Mouse (Mus musculus) liver, postnatal 0 days (tissue): Measurements from ENCODE around the gene Cdk14. TPM values are rescaled to one million over a fixed set of nuclear protein-coding genes. Genes with fewer than 3 reads are reported as not detected.

Source experiments
- ATAC-seq: fragments of 200-750 bp; cut with Nextera tagmentation; 2 replicates; pipeline ENCODE4 v1.8.0; 2017; ENCODE audit warnings: mild to moderate bottlenecking, moderate library complexity
- DNase-seq: peaks from one replicate; pipeline ENCODE4 v3.0.0-alpha.2; 2016
- H3K27ac ChIP-seq: fragments of 300-500 bp; sonication (generic); 2 replicates; pipeline ENCODE4 v1.5.1; 2014; ENCODE audit warnings: antibody characterized with exemption, moderate library complexity, mild to moderate bottlenecking, low read depth
- H3K27me3 ChIP-seq: fragments of 300-500 bp; sonication (generic); 2 replicates; pipeline ENCODE4 v1.6.1; 2014; ENCODE audit warnings: low read length, control low read depth, mixed read lengths; ENCODE audit not compliant: insufficient read depth
- H3K36me3 ChIP-seq: fragments of 300-500 bp; sonication (generic); replicated peaks from 2 replicates; pipeline ENCODE4 v1.6.1; 2014; ENCODE audit warnings: mild to moderate bottlenecking, control low read depth, low read length, moderate library complexity, mixed read lengths; ENCODE audit not compliant: insufficient read depth
- H3K4me1 ChIP-seq: fragments of 300-500 bp; sonication (generic); 2 replicates; pipeline ENCODE4 v1.6.1; 2014; ENCODE audit warnings: antibody characterized with exemption, mild to moderate bottlenecking, control low read depth; ENCODE audit not compliant: insufficient read depth
- H3K4me2 ChIP-seq: fragments of 300-500 bp; sonication (generic); 2 replicates; pipeline ENCODE4 v1.6.1; 2014; ENCODE audit warnings: low read depth, mild to moderate bottlenecking, low read length, moderate library complexity, mixed read lengths
- H3K4me3 ChIP-seq: fragments of 300-500 bp; sonication (generic); 2 replicates; pipeline ENCODE4 v1.5.1; 2014; ENCODE audit warnings: low read depth, low read length
- H3K9ac ChIP-seq: fragments of 300-500 bp; sonication (generic); replicated peaks from 2 replicates; pipeline ENCODE4 v1.6.1; 2014; ENCODE audit warnings: mild to moderate bottlenecking, moderate library complexity
- H3K9me3 ChIP-seq: fragments of 300-500 bp; sonication (generic); 2 replicates; pipeline ENCODE4 v1.6.1; 2016; ENCODE audit warnings: mild to moderate bottlenecking, control low read depth, low read length, mixed read lengths
- CTCF ChIP-seq: sonication (generic); IDR thresholded peaks from 2 replicates; pipeline ENCODE4 v1.5.1; 2016; ENCODE audit warnings: antibody characterized with exemption, low read depth
- EP300 ChIP-seq: IDR thresholded peaks from 2 replicates; pipeline ENCODE4 v1.6.1; 2016; ENCODE audit warnings: antibody characterized with exemption, low read depth, mild to moderate bottlenecking
- WGBS: fragments of 180-500 bp; shearing (Covaris S2); extraction: QIAGEN DNeasy Blood & Tissue Kit; methylation state at CpG from one replicate; pipeline ENCODE4 v1.1.7; 2014; ENCODE audit not compliant: insufficient replicate concordance; 5-methylcytosine and 5-hydroxymethylcytosine counted together
- polyA plus RNA-seq: library from polyadenylated mRNA; unstranded; fragments of >200 nt; fragmentation: Nextera tagmentation; extraction: Ambion mirVana; gene quantifications from 2 replicates; pipeline ENCODE4 v1.2.1, GENCODE M21; 2015

The Cdk14 gene
- polyA plus RNA-seq, 1 experiment from 2014 or later: 1.1 TPM

DNA sequence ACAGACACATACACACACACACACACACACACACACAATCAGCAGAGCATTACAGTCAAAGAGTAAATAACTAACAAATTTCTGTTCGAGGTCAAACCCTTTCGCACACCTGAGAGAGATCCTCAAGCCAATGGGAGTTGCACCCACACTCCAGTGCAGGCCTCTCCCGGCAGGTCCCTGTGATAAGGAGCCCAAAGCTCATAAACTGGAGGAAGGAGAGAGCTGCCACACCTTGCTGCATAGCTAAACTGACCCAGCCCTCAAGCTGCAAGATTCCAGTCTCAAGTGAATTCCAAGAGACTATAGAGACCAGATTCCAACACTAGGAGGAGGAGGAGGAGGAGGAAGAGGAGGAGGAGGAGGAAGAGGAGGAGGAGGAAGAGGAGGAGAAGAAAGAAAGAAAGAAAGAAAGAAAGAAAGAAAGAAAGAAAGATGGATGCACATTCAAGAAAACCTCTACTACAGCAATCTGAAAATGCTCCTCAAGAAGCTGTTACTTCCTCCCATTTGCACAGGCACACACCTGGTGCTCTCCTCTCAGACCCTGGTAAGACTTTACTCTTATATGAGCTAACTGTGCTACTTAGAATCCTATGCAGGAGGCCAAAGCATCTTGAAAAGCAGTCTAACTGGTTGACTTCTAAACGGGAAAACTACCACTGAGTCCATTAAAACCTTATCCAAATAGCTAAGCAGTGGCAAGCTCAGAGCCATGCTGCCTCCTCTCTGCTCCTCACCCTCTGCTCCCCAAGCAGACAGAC lies 49.6 kb downstream of the Cdk14 start:
- Histone ChIP-seq H3K4me2 (no peak overlapping the region), H3K27ac (no peak overlapping the region), H3K9me3 (no peaks in the 10 kb centered on the region), H3K27me3 (no peaks in the 10 kb centered on the region), H3K36me3 (no peaks in the 10 kb centered on the region), H3K4me1 (no peaks in the 10 kb centered on the region), H3K9ac (no peak overlapping the region), H3K4me3 (no peak overlapping the region)
- no peak for ATAC-seq
- 65% methylated on average over 4 of the region's 4 CpGs for WGBS
- no peak for DNase-seq
- no peak for TF ChIP-seq CTCF
- TF ChIP-seq EP300: no peak

GRCm38 (mm10) chr5:5368389-5369164 lies 51.5 kb downstream of the Cdk14 start:
- 51% methylated on average over 14 of the region's 14 CpGs for WGBS
- Histone ChIP-seq H3K4me1 (no peaks in the 10 kb centered on the region), H3K4me2 (no peak overlapping the region), H3K9me3 (no peaks in the 10 kb centered on the region), H3K36me3 (no peaks in the 10 kb centered on the region), H3K4me3 (no peak overlapping the region), H3K27ac (no peak overlapping the region), H3K27me3 (no peaks in the 10 kb centered on the region), H3K9ac (no peak overlapping the region)
- DNase-seq (no peak), ATAC-seq (no peak)
- TF ChIP-seq EP300: no peak
- TF ChIP-seq CTCF: no peak

GRCm38 (mm10) chr5:5367550-5367949 lies 52.6 kb downstream of the Cdk14 start:
- WGBS: 70% methylated on average over 8 of the region's 8 CpGs
- no peaks in the 10 kb centered on the region for H3K27me3 ChIP-seq
- ATAC-seq (no peak), DNase-seq (no peak)
- H3K4me2 ChIP-seq: no peak overlapping the region
- no peak overlapping the region for H3K27ac ChIP-seq
- H3K36me3 ChIP-seq: no peaks in the 10 kb centered on the region
- no peaks in the 10 kb centered on the region for H3K4me1 ChIP-seq
- H3K9me3 ChIP-seq: no peaks in the 10 kb centered on the region
- no peak overlapping the region for H3K9ac ChIP-seq
- TF ChIP-seq EP300 (no peak), CTCF (no peak)
- no peak overlapping the region for H3K4me3 ChIP-seq

- TF ChIP-seq EP300 (no peak), CTCF (no peak)
- Histone ChIP-seq H3K4me1 (no peaks in the 10 kb centered on the region), H3K27me3 (no peaks in the 10 kb centered on the region), H3K27ac (no peak overlapping the region), H3K4me3 (no peak overlapping the region), H3K9me3 (no peaks in the 10 kb centered on the region), H3K36me3 (no peaks in the 10 kb centered on the region), H3K9ac (no peak overlapping the region), H3K4me2 (no peak overlapping the region)
- no peak for DNase-seq
- ATAC-seq: no peak
- 67% methylated on average over 14 of the region's 14 CpGs for WGBS
Observed at GRCm38 (mm10) chr5:5365285-5366076, 54.6 kb downstream of the Cdk14 start.

- ATAC-seq (no peak), DNase-seq (no peak)
- TF ChIP-seq CTCF (no peak), EP300 (no peak)
- no peak overlapping the region for H3K27ac ChIP-seq
- WGBS: 85% methylated on average over 3 of the region's 3 CpGs
- H3K4me2 ChIP-seq: no peak overlapping the region
- no peaks in the 10 kb centered on the region for H3K27me3 ChIP-seq
- no peaks in the 10 kb centered on the region for H3K36me3 ChIP-seq
- no peaks in the 10 kb centered on the region for H3K9me3 ChIP-seq
- no peaks in the 10 kb centered on the region for H3K4me1 ChIP-seq
- H3K9ac ChIP-seq: no peak overlapping the region
- no peak overlapping the region for H3K4me3 ChIP-seq
Observed at GRCm38 (mm10) chr5:5361684-5362083, 58.4 kb downstream of the Cdk14 start.

DNA sequence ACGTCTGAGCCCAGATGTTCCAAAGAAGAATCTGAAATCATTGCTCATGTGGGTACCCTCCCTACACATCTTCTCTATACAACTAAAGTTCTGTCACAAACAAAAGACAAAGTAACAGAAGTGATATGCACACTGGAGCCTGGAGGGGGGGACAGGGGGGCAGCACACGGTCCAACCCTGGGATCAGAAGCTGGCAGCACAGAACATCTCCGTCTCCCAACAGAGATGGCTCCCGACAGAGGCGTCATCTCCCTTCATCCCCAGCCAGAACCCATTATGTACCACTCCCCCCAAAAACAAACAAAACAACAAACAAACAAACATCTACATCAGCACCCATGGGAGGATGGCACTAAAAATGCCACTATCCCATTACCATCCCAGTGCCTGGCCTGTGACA lies 59.8 kb downstream of the Cdk14 start:
- Histone ChIP-seq H3K4me2 (no peak overlapping the region), H3K9me3 (no peaks in the 10 kb centered on the region), H3K9ac (no peak overlapping the region), H3K27me3 (no peaks in the 10 kb centered on the region), H3K4me1 (no peaks in the 10 kb centered on the region), H3K4me3 (no peak overlapping the region), H3K27ac (no peak overlapping the region), H3K36me3 (no peaks in the 10 kb centered on the region)
- ATAC-seq (no peak), DNase-seq (no peak)
- no peak for TF ChIP-seq EP300
- no peak for TF ChIP-seq CTCF
- WGBS: 80% methylated on average over 5 of the region's 5 CpGs
